Mouse (Mus musculus): ENCODE data around the gene Pip5k1c. TPM values are rescaled to one million over a fixed set of nuclear protein-coding genes. Genes with fewer than 3 reads are reported as not detected.

Gene Pip5k1c
- polyA plus RNA-seq, 1 experiment from 2014 or later, result 46.2 TPM

DNA sequence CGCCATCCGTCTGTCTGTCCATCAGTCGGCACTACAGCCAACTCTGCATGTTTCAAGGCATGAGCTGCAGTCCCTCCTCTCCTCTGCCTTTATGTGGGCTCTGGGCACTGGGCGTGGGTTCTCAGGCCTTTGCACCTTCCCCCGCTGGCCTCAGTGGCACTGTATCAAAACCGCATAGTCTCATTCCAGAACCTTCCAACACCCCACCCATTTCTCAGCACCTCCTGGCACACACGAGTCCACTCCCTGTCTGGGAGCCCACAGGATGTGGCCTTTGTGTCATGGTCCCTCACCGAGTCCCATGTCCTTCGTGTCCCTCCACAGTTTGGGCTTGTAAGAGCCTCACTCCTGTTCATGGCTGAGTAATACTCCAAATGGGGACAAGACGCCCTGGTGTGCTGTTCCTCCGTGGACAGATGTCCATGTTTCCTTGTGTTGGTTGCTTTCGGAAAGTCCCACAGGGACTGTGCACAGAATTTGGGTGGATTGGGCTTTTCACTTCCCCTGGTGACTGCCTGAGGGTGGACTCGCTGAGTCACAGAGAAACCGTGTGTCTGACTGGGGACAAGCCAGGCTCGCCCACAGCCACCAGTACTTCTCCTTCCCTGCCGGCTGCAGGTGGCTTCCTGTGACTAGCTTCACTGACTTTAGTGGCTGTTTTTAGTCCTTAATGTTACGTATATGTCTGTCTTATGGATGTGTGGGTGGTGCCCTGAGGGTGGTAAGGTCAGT lies 5.8 kb downstream of the Pip5k1c start:
- Histone ChIP-seq H3K9ac (ENCODE audit: low read length) (no peak overlapping the region; the same call in 1 of the 2 replicates), H3K4me3 (ENCODE audit: low read depth, low read length) (no peak overlapping the region), H3K36me3 (ENCODE audit: control insufficient read depth, insufficient read depth, low read length) (no peaks in the 10 kb centered on the region), H3K27me3 (ENCODE audit: control insufficient read depth, insufficient read depth, low read length) (no peaks in the 10 kb centered on the region), H3K4me2 (no peak overlapping the region), H3K4me1 (ENCODE audit: control insufficient read depth, insufficient read depth, low read length) (peaks cover 18% of the 10 kb centered on the region), H3K9me3 (ENCODE audit: control insufficient read depth, low read length) (no peaks in the 10 kb centered on the region), H3K27ac (ENCODE audit: low read depth, low read length) (no peak overlapping the region)
- WGBS, result 92% methylated on average over 17 of the region's 17 CpGs
- ATAC-seq (ENCODE audit: low FRiP score), result no peak
- DNase-seq (ENCODE audit: low spot score, missing footprints), result no peak

DNA sequence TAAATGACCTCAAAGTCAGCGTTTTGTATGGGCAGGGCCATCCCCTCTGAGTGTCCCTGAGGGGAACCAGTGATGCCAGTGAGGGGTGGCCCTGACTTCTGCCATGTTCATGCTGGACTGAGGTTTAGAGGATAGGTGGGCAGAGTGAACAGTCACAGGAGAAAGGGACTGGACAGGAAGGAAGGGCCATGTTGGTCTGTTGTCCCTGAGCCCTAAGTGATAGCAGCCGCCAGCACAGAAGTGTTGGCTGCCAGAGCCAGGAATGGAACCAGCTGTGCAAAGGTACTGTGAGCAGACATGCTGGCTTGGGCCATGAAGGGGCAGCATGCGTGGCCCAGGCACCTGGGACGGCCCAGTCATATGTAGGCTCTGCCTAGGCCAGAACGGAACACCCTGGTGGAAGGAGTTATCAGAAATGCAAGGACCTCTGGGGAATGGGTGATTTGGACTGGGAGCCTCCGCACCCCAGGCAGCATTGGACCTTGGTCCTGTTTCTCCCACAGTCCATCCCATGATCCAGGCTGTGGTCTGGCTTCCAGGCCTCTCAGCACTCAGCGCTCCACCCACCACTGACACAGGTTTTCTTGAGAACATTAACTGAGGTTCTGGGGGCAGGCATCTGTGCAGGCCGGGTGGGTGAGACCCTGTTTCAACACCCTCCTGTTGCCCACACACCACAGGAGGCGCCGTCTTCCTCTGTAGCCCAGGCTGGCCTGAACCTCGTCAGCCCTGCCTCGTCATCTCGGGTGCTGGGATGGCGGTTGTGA lies 7.0 kb downstream of the Pip5k1c start:
- Histone ChIP-seq H3K36me3 (ENCODE audit: control insufficient read depth, insufficient read depth, low read length) (no peaks in the 10 kb centered on the region), H3K27ac (ENCODE audit: low read depth, low read length) (no peak overlapping the region), H3K9me3 (ENCODE audit: control insufficient read depth, low read length) (no peaks in the 10 kb centered on the region), H3K4me1 (ENCODE audit: control insufficient read depth, insufficient read depth, low read length) (peaks cover 10% of the 10 kb centered on the region), H3K27me3 (ENCODE audit: control insufficient read depth, insufficient read depth, low read length) (no peaks in the 10 kb centered on the region), H3K9ac (ENCODE audit: low read length) (no peak overlapping the region), H3K4me3 (ENCODE audit: low read depth, low read length) (no peak overlapping the region), H3K4me2 (no peak overlapping the region)
- DNase-seq (ENCODE audit: low spot score, missing footprints) (no peak), ATAC-seq (ENCODE audit: low FRiP score) (no peak)
- 91% methylated on average over 14 of the region's 14 CpGs for WGBS

DNA sequence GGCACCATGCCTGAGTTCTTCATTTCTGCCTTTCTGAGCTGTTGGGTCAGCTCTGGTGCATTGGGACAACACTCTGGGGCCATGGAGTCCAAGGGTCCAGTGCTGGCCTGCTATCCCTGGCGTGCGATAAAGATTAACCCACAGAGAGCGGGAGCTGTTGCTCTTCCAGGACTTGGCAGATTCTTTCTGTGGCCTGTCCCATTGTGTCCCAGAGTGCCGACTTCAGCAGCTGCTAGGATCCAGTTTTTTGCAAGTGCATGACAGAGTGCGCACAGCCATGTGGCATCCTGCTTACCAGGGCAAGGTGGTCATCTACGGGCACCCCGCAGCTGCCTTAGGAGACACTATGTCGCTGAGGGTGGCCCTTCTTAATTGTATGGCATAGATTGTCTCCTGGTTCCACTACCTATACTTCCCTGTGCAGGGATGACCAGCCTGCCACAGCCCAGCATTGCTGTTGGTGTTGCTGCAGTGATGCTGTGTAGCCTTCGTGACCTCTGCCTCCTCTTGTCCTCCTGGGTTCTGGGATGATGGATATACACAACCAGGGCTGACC lies 7.7 kb downstream of the Pip5k1c start:
- H3K27me3 ChIP-seq (ENCODE audit: control insufficient read depth, insufficient read depth, low read length), result no peaks in the 10 kb centered on the region
- no peak overlapping the region for H3K4me3 ChIP-seq (ENCODE audit: low read depth, low read length)
- H3K9ac ChIP-seq (ENCODE audit: low read length), result no peak overlapping the region
- ATAC-seq (ENCODE audit: low FRiP score) (no peak), DNase-seq (ENCODE audit: low spot score, missing footprints) (no peak)
- no peaks in the 10 kb centered on the region for H3K36me3 ChIP-seq (ENCODE audit: control insufficient read depth, insufficient read depth, low read length)
- peaks cover 10% of the 10 kb centered on the region for H3K4me1 ChIP-seq (ENCODE audit: control insufficient read depth, insufficient read depth, low read length)
- no peak overlapping the region for H3K4me2 ChIP-seq
- whole genome bisulfite sequencing, result 85% methylated on average over 9 of the region's 9 CpGs
- no peaks in the 10 kb centered on the region for H3K9me3 ChIP-seq (ENCODE audit: control insufficient read depth, low read length)
- no peak overlapping the region for H3K27ac ChIP-seq (ENCODE audit: low read depth, low read length)

DNA sequence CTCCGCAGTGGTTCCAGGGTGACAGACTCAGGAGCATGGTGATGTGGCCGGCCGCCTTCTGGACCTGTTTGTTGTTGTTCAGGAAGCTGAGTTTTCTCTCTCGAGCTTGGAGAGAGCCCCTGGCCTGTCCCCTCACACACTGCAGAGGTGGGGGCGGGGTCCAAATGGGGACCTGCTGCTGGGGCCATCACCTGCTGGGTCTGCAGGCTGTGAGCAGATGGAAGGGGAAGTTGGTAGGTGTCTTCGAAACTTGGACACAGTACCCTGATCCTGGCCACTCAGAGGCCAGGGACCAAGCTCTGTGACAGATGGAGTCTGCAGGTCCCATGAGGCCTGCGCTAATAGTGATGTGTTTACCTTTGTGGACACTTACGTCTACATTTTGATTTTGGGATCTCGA lies 8.6 kb downstream of the Pip5k1c start:
- H3K27ac ChIP-seq (ENCODE audit: low read depth, low read length), result no peak overlapping the region

DNA sequence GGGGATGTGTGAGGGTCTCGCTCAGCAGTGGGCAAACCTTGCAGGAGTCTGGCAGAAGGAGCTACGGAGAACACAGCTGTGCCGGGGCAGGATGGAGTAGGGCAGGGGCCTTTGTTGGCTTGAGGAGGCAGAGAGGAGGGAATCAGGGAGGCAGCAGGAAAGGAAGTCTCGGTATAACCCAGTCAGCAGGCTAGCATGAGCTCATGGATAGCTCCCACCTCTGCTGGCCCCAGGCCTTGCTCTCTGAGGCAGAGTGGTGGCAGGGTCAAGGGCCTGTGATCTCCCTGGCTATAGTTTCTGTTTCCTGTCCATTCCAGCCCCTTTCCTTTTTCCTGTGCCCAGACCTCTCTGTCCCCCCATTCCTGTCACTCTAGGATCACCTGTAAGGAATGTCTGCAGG lies 9.5 kb downstream of the Pip5k1c start:
- ATAC-seq (ENCODE audit: low FRiP score), result no peak
- Histone ChIP-seq H3K27me3 (ENCODE audit: control insufficient read depth, insufficient read depth, low read length) (no peaks in the 10 kb centered on the region), H3K9me3 (ENCODE audit: control insufficient read depth, low read length) (no peaks in the 10 kb centered on the region), H3K27ac (ENCODE audit: low read depth, low read length) (no peak overlapping the region), H3K4me2 (no peak overlapping the region), H3K4me1 (ENCODE audit: control insufficient read depth, insufficient read depth, low read length) (peaks cover 10% of the 10 kb centered on the region), H3K4me3 (ENCODE audit: low read depth, low read length) (no peak overlapping the region), H3K36me3 (ENCODE audit: control insufficient read depth, insufficient read depth, low read length) (peaks cover under 1% of the 10 kb centered on the region; the same call in 1 of the 2 replicates), H3K9ac (ENCODE audit: low read length) (no peak overlapping the region; the same call in 1 of the 2 replicates)
- 74% methylated on average over 4 of the region's 4 CpGs for WGBS
- no peak for DNase-seq (ENCODE audit: low spot score, missing footprints)

More for the DNA sequence above, 8.6 kb downstream of the Pip5k1c start:
- Histone ChIP-seq H3K4me1 (ENCODE audit: control insufficient read depth, insufficient read depth, low read length) (peaks cover 10% of the 10 kb centered on the region), H3K27me3 (ENCODE audit: control insufficient read depth, insufficient read depth, low read length) (no peaks in the 10 kb centered on the region), H3K36me3 (ENCODE audit: control insufficient read depth, insufficient read depth, low read length) (no peaks in the 10 kb centered on the region), H3K9me3 (ENCODE audit: control insufficient read depth, low read length) (no peaks in the 10 kb centered on the region), H3K4me3 (ENCODE audit: low read depth, low read length) (no peak overlapping the region), H3K9ac (ENCODE audit: low read length) (no peak overlapping the region), H3K4me2 (no peak overlapping the region)
- 84% methylated on average over 9 of the region's 9 CpGs for WGBS
- no peak for ATAC-seq (ENCODE audit: low FRiP score)
- DNase-seq (ENCODE audit: low spot score, missing footprints), result no peak

DNA sequence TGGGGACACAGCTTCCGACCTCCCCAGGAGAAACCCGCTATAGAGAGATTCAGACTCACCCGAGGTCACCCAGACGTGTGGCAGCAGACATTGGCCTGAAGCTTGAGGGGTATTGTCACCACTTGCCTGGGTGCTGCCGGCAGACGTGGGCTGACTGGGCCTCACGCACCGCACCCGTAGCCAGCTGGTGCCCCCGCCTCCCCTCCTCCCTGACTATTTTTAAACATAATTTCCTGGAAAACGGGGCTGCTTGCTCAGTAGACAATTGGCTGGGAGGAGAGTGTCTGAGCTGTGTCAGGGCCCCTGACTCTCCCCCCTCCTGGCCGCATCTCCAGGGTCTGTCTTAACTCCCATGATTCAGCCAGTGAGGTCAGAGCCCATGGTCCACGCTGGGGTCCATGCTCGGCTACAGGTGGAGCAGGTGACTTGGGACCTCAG lies 10.0 kb downstream of the Pip5k1c start:
- Histone ChIP-seq H3K4me2 (no peak overlapping the region), H3K4me1 (ENCODE audit: control insufficient read depth, insufficient read depth, low read length) (peaks cover 10% of the 10 kb centered on the region), H3K4me3 (ENCODE audit: low read depth, low read length) (no peak overlapping the region), H3K36me3 (ENCODE audit: control insufficient read depth, insufficient read depth, low read length) (peaks cover 5% of the 10 kb centered on the region; the same call in 1 of the 2 replicates), H3K27me3 (ENCODE audit: control insufficient read depth, insufficient read depth, low read length) (no peaks in the 10 kb centered on the region), H3K9me3 (ENCODE audit: control insufficient read depth, low read length) (no peaks in the 10 kb centered on the region), H3K27ac (ENCODE audit: low read depth, low read length) (no peak overlapping the region), H3K9ac (ENCODE audit: low read length) (no peak overlapping the region; the same call in 1 of the 2 replicates)
- DNase-seq (ENCODE audit: low spot score, missing footprints) (no peak), ATAC-seq (ENCODE audit: low FRiP score) (no peak)
- 84% methylated on average over 14 of the region's 14 CpGs for WGBS

DNA sequence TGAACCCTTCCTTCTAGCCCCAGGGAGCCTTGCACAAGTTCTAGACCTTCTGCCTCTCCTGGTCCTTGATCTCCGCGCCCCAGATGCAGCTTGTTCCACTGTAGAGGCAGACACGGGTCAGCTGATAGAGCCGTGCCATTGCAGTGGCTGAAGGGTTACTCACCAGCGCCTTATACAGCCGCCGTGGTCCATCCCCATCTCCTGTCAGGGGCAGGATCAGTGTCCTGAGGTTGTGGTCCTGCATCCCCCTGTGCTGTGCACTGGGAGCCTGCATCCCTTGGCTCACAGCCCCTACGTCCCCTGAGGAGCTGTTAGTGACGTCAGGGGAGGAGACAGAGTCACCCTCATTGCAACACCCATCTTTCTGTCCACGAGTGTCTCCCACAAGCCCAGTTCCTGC lies 10.5 kb downstream of the Pip5k1c start:
- Histone ChIP-seq H3K27ac (ENCODE audit: low read depth, low read length) (no peak overlapping the region), H3K9me3 (ENCODE audit: control insufficient read depth, low read length) (no peaks in the 10 kb centered on the region), H3K27me3 (ENCODE audit: control insufficient read depth, insufficient read depth, low read length) (no peaks in the 10 kb centered on the region), H3K4me1 (ENCODE audit: control insufficient read depth, insufficient read depth, low read length) (peaks cover 10% of the 10 kb centered on the region), H3K4me2 (no peak overlapping the region), H3K4me3 (ENCODE audit: low read depth, low read length) (no peak overlapping the region), H3K36me3 (ENCODE audit: control insufficient read depth, insufficient read depth, low read length) (peaks cover 10% of the 10 kb centered on the region; the same call in 1 of the 2 replicates), H3K9ac (ENCODE audit: low read length) (no peak overlapping the region; the same call in 1 of the 2 replicates)
- 82% methylated on average over 10 of the region's 10 CpGs for WGBS
- DNase-seq (ENCODE audit: low spot score, missing footprints) (no peak), ATAC-seq (ENCODE audit: low FRiP score) (no peak)

DNA sequence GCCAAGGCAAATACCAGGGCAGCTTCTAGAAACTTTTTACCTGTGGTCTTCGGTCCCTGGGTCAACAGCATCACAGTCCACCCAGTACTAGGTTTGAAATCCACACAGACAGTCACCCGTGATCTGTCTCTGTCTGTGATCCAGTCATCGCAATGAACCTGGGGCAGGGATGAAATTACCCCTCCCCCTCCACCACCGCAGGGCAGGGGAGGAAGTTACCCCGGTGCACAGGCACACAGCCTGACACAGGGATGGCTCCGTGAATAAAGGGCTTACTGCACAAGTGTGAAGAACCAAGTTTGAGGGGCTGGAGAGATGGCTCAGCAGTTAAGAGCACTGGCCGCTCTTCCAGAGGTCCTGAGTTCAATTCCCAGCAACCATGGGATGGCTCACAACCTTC lies 11.0 kb downstream of the Pip5k1c start:
- Histone ChIP-seq H3K36me3 (ENCODE audit: control insufficient read depth, insufficient read depth, low read length) (peaks cover 14% of the 10 kb centered on the region; the same call in 1 of the 2 replicates), H3K4me2 (no peak overlapping the region), H3K27ac (ENCODE audit: low read depth, low read length) (no peak overlapping the region), H3K27me3 (ENCODE audit: control insufficient read depth, insufficient read depth, low read length) (no peaks in the 10 kb centered on the region), H3K9ac (ENCODE audit: low read length) (no peak overlapping the region), H3K9me3 (ENCODE audit: control insufficient read depth, low read length) (no peaks in the 10 kb centered on the region), H3K4me1 (ENCODE audit: control insufficient read depth, insufficient read depth, low read length) (peaks cover 10% of the 10 kb centered on the region), H3K4me3 (ENCODE audit: low read depth, low read length) (no peak overlapping the region)
- ATAC-seq (ENCODE audit: low FRiP score) (no peak), DNase-seq (ENCODE audit: low spot score, missing footprints) (no peak)
- WGBS, result 82% methylated on average over 7 of the region's 7 CpGs
